Mouse (Mus musculus) spleen, postnatal 4 days (tissue): ENCODE results near the gene Cysrt1.

Experiments
- DNase-seq, 2 experiments: peaks; one replicate each; pipeline ENCODE4 v3.0.0; 2022; ENCODE audit warnings: low spot score in 2 of 2

Cysrt1 gene

DNA sequence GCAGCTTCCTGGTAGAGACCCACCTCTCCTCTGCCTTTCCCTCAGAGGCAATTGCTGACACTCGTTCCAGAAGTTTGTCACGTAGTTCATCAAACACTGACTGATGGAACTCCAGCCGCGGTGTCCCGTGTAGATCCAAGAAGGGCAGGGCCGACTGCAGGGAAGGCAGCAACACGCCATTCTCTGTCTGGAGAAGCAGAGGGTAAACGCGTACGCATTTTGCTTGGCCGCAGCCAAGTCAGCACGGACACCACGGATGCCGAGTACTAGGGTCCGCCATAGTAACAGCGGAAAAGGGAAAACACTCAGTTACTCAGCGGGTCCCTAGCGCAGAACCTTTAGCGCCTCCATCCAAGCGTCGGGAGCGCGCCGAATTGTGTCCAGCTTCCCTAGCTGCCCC is 31.6 kb downstream of the Cysrt1 start:
- no peak for DNase-seq

DNA sequence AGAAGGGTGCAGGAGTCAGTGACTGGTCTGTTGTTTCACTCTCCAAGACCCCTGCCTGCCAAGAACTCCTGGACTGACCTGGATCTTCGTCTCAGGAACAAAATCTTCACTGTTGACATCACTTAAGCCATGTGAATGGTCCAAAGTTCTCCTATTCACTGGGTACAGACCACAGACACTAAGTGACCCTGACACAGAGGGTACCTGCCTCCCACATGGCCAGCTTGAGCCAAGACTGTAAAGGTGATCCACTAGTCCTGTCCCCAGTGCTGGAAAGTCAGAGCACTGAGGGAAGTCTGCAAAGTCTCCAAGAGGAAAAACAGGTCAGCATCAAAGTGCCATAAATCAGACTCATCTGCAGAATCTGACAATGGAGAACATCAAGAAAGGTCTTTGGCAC is 34.7 kb downstream of the Cysrt1 start:
- no peak for DNase-seq

DNA sequence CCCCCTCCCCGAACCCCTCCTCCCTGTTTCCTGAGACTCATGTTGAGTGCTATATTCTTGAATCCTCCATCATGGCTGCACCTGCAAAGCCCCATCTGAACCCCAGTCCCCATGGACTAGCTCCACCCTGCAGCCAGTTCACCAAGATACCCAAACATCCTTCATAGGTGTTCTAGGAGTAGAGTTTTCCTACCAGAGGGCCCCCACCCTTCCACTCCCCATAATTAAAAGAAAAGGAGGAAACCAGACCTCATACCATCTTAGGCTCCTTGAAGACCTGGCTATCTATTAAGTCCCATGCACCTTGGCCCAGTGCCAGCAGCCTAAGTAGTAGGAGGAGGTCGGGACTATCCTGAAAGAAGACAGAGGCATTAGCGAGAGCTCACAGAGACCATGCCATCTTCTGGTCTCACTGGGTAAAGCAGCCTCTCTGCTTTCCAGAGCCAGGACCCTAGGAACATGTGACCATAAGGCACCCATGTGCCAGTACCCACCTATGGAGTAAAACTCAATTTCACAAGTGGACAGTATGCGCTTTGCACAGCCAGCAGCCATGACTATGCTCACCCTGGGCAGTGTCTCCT is 38.5 kb downstream of the Cysrt1 start:
- DNase-seq, result peak; percentile 60 to 80

GRCm38 (mm10) chr2:25200631-25201030 is 41.6 kb downstream of the Cysrt1 start:
- DNase-seq, result no peak

- no peak for DNase-seq
Observed at GRCm38 (mm10) chr2:25197946-25198345, 44.3 kb downstream of the Cysrt1 start.

GRCm38 (mm10) chr2:25197191-25197590 is 45.1 kb downstream of the Cysrt1 start:
- peak in 1 of 2 experiments; percentile 64 for DNase-seq

DNA sequence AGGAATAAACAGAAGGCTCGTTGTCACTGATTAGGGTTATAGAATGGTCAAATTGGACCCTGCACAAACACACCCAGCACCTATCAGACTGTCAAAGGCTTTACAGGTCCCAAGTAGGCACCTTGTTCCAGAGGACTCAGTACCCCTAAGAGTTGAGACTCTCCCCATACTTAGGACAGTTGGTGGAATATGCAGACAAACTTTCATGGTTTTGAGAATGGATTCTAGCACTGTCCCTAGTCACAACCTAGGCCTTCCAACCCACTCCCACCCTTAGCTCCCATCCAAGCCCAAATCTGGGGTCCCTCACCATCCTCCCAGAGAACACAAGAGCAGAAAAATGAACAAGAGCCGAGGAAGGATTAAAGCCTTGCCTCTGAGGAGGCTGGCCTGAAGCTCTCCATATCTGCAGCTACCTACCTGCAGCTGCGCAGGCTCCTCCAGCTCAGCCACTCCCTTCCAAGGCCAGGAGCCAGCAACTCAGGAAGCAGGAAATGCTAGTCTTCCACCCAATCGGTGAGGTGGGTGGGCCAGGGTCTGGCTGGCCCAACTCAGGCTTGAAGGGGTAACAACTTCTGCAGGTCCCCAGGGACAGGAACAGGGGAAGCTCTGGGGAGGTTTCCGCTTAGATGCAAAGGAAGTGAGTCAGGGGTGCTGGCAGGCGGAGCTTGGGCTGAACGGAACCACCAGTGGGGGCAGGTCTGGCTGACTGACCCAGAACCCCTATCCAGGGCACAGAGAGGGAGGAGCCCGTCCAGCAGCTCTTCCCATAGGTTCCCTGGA is 45.9 kb downstream of the Cysrt1 start, which contains the start of gene Tor4a:
TSS of gene Tor4a (minus strand) at position 715 of the 783 bp plus-strand sequence.
- DNase-seq, result peak; percentile 79 to 86

GRCm38 (mm10) chr2:25195211-25196156 is 46.8 kb downstream of the Cysrt1 start:
- peak; percentile 82 to 86 for DNase-seq

DNA sequence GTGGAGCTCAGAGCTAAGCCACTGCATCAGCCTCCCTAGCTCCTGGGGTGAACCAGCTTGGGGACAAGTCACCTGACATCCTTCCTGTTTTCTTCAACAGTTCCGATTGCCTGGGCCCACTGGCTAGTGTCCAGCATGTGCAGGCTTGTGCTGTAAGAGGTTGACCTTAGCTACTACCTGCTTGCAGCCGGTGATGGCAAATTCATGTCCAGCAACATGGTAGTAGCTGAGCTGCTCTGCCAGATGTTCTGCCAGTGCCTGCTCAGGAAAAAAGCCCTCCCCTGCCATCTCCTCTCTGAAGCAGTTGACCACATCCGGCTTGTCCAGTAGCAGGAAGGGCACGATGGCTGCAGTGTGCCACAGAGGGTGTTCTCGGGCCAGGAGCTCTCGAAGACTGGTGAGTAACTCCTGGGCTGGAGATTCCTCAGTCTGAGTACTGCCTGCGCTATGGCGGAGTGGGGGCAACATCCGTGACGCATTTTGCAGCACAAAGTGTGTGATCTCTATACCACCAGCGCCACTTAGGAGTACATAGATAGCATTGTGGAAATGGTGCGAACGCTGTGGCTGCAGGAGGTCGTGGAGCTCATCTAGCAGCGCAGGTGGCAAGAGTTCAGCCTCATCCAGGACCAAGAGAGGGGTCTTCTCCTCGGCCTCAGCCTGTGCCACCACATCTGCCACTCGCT is 47.6 kb downstream of the Cysrt1 start:
- peak; percentile 43 to 79 for DNase-seq

DNA sequence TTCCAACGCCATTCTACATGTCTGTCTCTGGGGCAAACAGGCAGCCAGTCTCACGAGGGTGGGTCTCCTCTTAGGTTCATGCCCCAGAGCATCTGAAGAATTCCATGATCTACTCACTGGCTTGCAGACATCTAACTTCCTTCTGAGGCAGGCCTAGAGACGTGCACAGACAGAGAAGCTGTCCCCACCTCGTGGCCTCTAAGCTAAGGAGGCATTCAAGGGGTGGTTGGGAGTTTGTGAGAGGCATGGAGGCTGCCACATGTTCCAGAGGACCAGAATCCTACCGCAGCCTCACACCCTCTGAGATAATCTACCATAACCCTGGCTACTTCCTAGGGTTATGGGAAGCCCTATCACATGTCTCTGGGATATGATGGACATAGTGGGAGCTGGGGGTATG is 48.2 kb downstream of the Cysrt1 start:
- DNase-seq, result peak in 1 of 2 experiments; percentile 56

DNA sequence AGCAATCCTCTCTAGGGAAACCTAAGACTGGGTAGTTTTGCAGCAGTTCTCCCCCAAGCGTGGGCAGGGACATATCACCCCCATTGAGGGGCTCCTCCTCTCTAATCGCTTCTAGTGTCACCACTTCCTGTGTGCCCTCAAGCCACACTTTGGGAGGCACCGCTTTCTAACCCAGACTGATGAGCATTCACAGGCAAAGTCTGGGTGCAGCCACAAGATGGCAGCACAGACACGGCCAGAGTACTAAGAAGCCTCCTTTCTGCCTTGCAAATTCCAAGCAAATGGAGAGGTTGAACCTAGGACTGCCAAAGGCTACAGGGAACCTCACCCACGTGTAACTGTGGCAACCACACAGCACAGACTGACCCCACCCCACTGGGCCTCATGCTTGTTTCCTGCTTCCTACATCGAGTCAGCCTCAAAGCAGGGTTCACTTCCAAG is 48.9 kb downstream of the Cysrt1 start:
- DNase-seq, result peak; percentile 82 to 88
